Mouse (Mus musculus) hindbrain, postnatal 0 days (tissue): ENCODE data around the gene Alg14. TPM values are rescaled to one million over a fixed set of nuclear protein-coding genes. Genes with fewer than 3 reads are reported as not detected.

ENCODE experiments used
- ATAC-seq: fragments of 200-750 bp; cut with Nextera tagmentation; 2 replicates; pipeline ENCODE4 v1.8.0; 2017; ENCODE audit warnings: mild to moderate bottlenecking, moderate TSS enrichment, moderate library complexity
- DNase-seq: peaks from one replicate; pipeline ENCODE4 v3.0.0-alpha.2; 2015; ENCODE audit warnings: low spot score
- H3K27ac ChIP-seq: fragments of 300-500 bp; sonication (generic); 2 replicates; pipeline ENCODE4 v1.5.1; 2014; ENCODE audit warnings: mild to moderate bottlenecking
- H3K27me3 ChIP-seq: fragments of 300-500 bp; sonication (generic); 2 replicates; pipeline ENCODE4 v1.6.1; 2014; ENCODE audit warnings: low read length, mixed read lengths; ENCODE audit not compliant: insufficient read depth
- H3K36me3 ChIP-seq: fragments of 300-500 bp; sonication (generic); 2 replicates; pipeline ENCODE4 v1.6.1; 2014; ENCODE audit warnings: low read length, mixed read lengths; ENCODE audit not compliant: insufficient read depth
- H3K4me1 ChIP-seq: fragments of 300-500 bp; sonication (generic); 2 replicates; pipeline ENCODE4 v1.6.1; 2014; ENCODE audit warnings: antibody characterized with exemption, low read length, mixed read lengths; ENCODE audit not compliant: insufficient read depth
- H3K4me2 ChIP-seq: fragments of 300-500 bp; sonication (generic); 2 replicates; pipeline ENCODE4 v1.6.1; 2014; ENCODE audit warnings: low read depth, mild to moderate bottlenecking, low read length, moderate library complexity, mixed read lengths
- H3K4me3 ChIP-seq: fragments of 300-500 bp; sonication (generic); 2 replicates; pipeline ENCODE4 v1.5.1; 2014; ENCODE audit warnings: low read length
- H3K9ac ChIP-seq: fragments of 300-500 bp; sonication (generic); replicated peaks from 2 replicates; pipeline ENCODE4 v1.6.1; 2014; ENCODE audit warnings: mild to moderate bottlenecking, low read length, moderate library complexity, mixed read lengths
- H3K9me3 ChIP-seq: fragments of 300-500 bp; sonication (generic); 2 replicates; pipeline ENCODE4 v1.6.1; 2016; ENCODE audit warnings: low read length, mixed read lengths
- CTCF ChIP-seq: IDR thresholded peaks from 2 replicates; pipeline ENCODE4 v1.5.1; 2016; ENCODE audit warnings: antibody characterized with exemption, control low read depth, low read depth
- WGBS: fragments of 180-500 bp; shearing (Covaris S2); extraction: QIAGEN DNeasy Blood & Tissue Kit; methylation state at CpG from one replicate; pipeline ENCODE4 v1.1.7; 2014; 5-methylcytosine and 5-hydroxymethylcytosine counted together
- polyA plus RNA-seq: library from polyadenylated mRNA; unstranded; fragments of >200 nt; fragmentation: Nextera tagmentation; extraction: Ambion mirVana; gene quantifications from 2 replicates; pipeline ENCODE4 v1.2.1, GENCODE M21; 2015
- total RNA-seq: library from RNA; depleted of rRNA; stranded (reverse); fragments of >200 nt; gene quantifications from 2 replicates; pipeline ENCODE4 v1.2.3, GENCODE M21; 2014; rRNA removed

Gene Alg14
- total and polyA plus RNA-seq, 2 experiments from 2014 or later, result 26.6 to 39.5 TPM

DNA sequence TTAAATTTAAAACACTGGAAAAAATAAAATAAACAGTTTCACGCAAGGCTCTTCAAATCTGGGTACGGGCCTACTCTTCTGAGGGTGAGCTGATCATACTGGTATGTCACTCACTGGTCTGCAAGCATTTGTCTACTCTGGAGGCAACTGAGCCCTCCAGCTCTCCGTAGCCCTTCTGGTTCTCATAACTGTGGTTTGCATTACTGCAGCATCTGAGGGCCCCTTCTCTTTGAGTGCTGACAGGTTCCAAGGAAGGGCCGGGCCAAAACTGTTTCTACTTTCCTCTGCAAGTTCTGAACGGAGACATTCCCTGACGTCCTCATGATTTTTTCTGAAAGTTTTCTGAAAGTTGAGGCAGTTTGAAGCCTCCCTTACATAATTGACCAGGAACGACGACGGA lies 115.8 kb downstream of the Alg14 start:
- TF ChIP-seq CTCF, result no peak
- H3K9ac ChIP-seq, result no peak overlapping the region
- H3K27me3 ChIP-seq, result no peaks in the 10 kb centered on the region
- no peak overlapping the region for H3K4me3 ChIP-seq
- H3K4me2 ChIP-seq, result no peak overlapping the region
- DNase-seq (no peak), ATAC-seq (no peak)
- H3K9me3 ChIP-seq, result no peaks in the 10 kb centered on the region
- WGBS, result 78% methylated on average over 9 of the region's 9 CpGs
- H3K36me3 ChIP-seq, result no peaks in the 10 kb centered on the region
- no peak overlapping the region for H3K27ac ChIP-seq
- H3K4me1 ChIP-seq, result no peaks in the 10 kb centered on the region

DNA sequence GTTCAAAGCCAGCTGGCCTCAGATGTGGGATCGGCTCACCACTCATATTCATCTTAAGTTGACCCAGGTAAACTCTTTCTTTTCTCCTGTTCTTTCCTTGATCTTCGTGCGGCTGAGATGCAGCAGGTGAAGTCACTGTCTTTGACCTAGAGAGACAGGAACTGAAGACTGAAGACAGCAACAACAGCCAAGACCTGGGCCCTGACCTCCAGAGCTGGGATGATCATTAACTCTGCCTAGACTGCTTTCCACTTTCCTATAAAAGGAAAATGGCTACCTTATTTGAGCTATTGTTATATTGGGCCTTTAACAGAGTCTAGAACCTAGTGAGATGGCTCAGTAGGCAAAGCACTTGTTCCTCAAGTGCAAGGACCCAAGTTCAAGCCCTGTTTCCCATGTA lies 116.8 kb downstream of the Alg14 start:
- no peak overlapping the region for H3K27ac ChIP-seq
- H3K9me3 ChIP-seq, result no peaks in the 10 kb centered on the region
- H3K27me3 ChIP-seq, result no peaks in the 10 kb centered on the region
- H3K4me1 ChIP-seq, result no peaks in the 10 kb centered on the region
- no peak for TF ChIP-seq CTCF
- DNase-seq (no peak), ATAC-seq (no peak)
- 90% methylated on average over 3 of the region's 3 CpGs for WGBS
- H3K36me3 ChIP-seq, result no peaks in the 10 kb centered on the region
- H3K9ac ChIP-seq, result no peak overlapping the region
- H3K4me2 ChIP-seq, result no peak overlapping the region
- no peak overlapping the region for H3K4me3 ChIP-seq

DNA sequence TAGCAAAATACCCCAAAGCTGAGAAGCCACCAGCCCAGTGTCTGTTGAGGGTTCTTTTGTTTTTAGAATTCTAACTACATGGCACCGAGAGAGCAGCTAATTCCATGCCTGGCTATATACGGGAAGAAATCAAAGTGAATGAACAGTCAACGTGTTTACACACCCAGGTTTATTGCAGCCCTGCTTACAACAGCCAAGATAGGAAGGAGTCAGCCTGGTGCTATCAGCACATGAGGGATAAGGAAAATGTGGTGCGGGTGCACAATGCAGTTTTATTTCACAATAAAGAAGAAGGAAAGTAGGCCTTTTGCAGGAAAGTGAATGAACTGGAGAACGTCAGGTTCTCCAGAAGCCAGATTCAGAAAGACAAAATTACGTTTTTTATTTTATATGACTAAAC lies 119.9 kb downstream of the Alg14 start:
- Histone ChIP-seq H3K36me3 (no peaks in the 10 kb centered on the region), H3K9me3 (no peaks in the 10 kb centered on the region), H3K27ac (no peak overlapping the region), H3K27me3 (no peaks in the 10 kb centered on the region), H3K4me2 (no peak overlapping the region), H3K4me1 (no peaks in the 10 kb centered on the region), H3K4me3 (no peak overlapping the region), H3K9ac (no peak overlapping the region)
- WGBS, result 82% methylated on average over 6 of the region's 6 CpGs
- no peak for ATAC-seq
- TF ChIP-seq CTCF, result no peak
- no peak for DNase-seq

Other genes starting within 250 kb of the Alg14 start
- gene Rwdd3, start 120.1 kb upstream of the Alg14 start, total RNA-seq, result 4.6 and 5.8 TPM in 2 replicates
- gene Rwdd3, start 120.1 kb upstream of the Alg14 start, polyA plus RNA-seq, result 15.3 and 18.0 TPM in 2 replicates
- 8.1 and 13.5 TPM in 2 replicates for gene Tmem56, start 8.7 kb upstream of the Alg14 start, total RNA-seq
- gene Tmem56, start 8.7 kb upstream of the Alg14 start, polyA plus RNA-seq, result 3.8 and 3.9 TPM in 2 replicates
- gene Cnn3, start 134.7 kb downstream of the Alg14 start, total RNA-seq, result 180 and 194 TPM in 2 replicates
- gene Cnn3, start 134.7 kb downstream of the Alg14 start, polyA plus RNA-seq, result 317 and 348 TPM in 2 replicates
- gene Slc44a3, start 240.6 kb downstream of the Alg14 start, total RNA-seq, result 0.14 and 0.68 TPM in 2 replicates
- 0.51 and 0.96 TPM in 2 replicates for gene Slc44a3, start 240.6 kb downstream of the Alg14 start, polyA plus RNA-seq